Mouse (Mus musculus): ENCODE measurements around the gene Oxsm. TPM values are rescaled to one million over a fixed set of nuclear protein-coding genes. Genes with fewer than 3 reads are reported as not detected.

Oxsm gene
- 16.6 and 18.7 TPM in 2 replicates for polyA plus RNA-seq (2012; rRNA removed)

GRCm38 (mm10) chr14:16249171-16249874 is at the start of gene Oxsm, which contains the start of gene Ngly1:
Oxsm (minus strand) TSS chr14:16249808.
Ngly1 (plus strand) TSS chr14:16249280.
- DNase-seq, result peak; percentile 89
- no peak for TF ChIP-seq CTCF (conservative IDR thresholded peaks at IDR 0.05; ENCODE audit: insufficient read depth, insufficient read length, low read depth, low read length)
- TF ChIP-seq POLR2A (IDR thresholded peaks at IDR 0.05; ENCODE audit: low read depth, low read length), result peak; percentile 78
- H3K4me3 ChIP-seq (ENCODE audit: insufficient read depth, low read depth, low read length), result peak within 1 kb of the TSS; percentile 88
- peaks cover 9% of the 10 kb centered on the region for H3K4me1 ChIP-seq (ENCODE audit: control insufficient read depth, insufficient read depth, low read length)
- H3K36me3 ChIP-seq (ENCODE audit: control insufficient read depth, insufficient read depth, low read length), result no peaks in the 10 kb centered on the region
- no peaks in the 10 kb centered on the region for H3K27me3 ChIP-seq (replicated peaks; ENCODE audit: control insufficient read depth, insufficient read depth, low read length)
- peak within 1 kb of the TSS; percentile 97 for H3K27ac ChIP-seq (ENCODE audit: insufficient read depth, low read depth, low read length)
- WGBS, result under 1% methylated on average over 65 of the region's 65 CpGs

GRCm38 (mm10) chr14:16296816-16297468 is 47.3 kb upstream of the Oxsm start:
- no peak overlapping the region for H3K27ac ChIP-seq (ENCODE audit: insufficient read depth, low read depth, low read length)
- TF ChIP-seq POLR2A (IDR thresholded peaks at IDR 0.05; ENCODE audit: low read depth, low read length) (no peak), CTCF (conservative IDR thresholded peaks at IDR 0.05; ENCODE audit: insufficient read depth, insufficient read length, low read depth, low read length) (no peak)
- WGBS, result 69% methylated on average over 2 of the region's 2 CpGs
- no peaks in the 10 kb centered on the region for H3K27me3 ChIP-seq (replicated peaks; ENCODE audit: control insufficient read depth, insufficient read depth, low read length)
- DNase-seq, result no peak
- no peaks in the 10 kb centered on the region; the same call in none of the 2 replicates for H3K36me3 ChIP-seq (ENCODE audit: control insufficient read depth, insufficient read depth, low read length)
- H3K4me1 ChIP-seq (ENCODE audit: control insufficient read depth, insufficient read depth, low read length), result no peaks in the 10 kb centered on the region
- no peak overlapping the region for H3K4me3 ChIP-seq (ENCODE audit: insufficient read depth, low read depth, low read length)

- 96% methylated on average over 1 of the region's 1 CpGs for WGBS
- H3K4me1 ChIP-seq (ENCODE audit: control insufficient read depth, insufficient read depth, low read length), result no peaks in the 10 kb centered on the region
- H3K36me3 ChIP-seq (ENCODE audit: control insufficient read depth, insufficient read depth, low read length), result no peaks in the 10 kb centered on the region; the same call in 1 of the 2 replicates
- no peak overlapping the region for H3K4me3 ChIP-seq (ENCODE audit: insufficient read depth, low read depth, low read length)
- DNase-seq, result no peak
- no peak overlapping the region for H3K27ac ChIP-seq (ENCODE audit: insufficient read depth, low read depth, low read length)
- TF ChIP-seq POLR2A (IDR thresholded peaks at IDR 0.05; ENCODE audit: low read depth, low read length) (no peak), CTCF (conservative IDR thresholded peaks at IDR 0.05; ENCODE audit: insufficient read depth, insufficient read length, low read depth, low read length) (no peak)
- no peaks in the 10 kb centered on the region for H3K27me3 ChIP-seq (replicated peaks; ENCODE audit: control insufficient read depth, insufficient read depth, low read length)
Measured at GRCm38 (mm10) chr14:16293921-16294320, 44.3 kb upstream of the Oxsm start.

GRCm38 (mm10) chr14:16293015-16293414 is 43.4 kb upstream of the Oxsm start:
- TF ChIP-seq CTCF (conservative IDR thresholded peaks at IDR 0.05; ENCODE audit: insufficient read depth, insufficient read length, low read depth, low read length), result no peak
- TF ChIP-seq POLR2A (IDR thresholded peaks at IDR 0.05; ENCODE audit: low read depth, low read length), result no peak
- H3K4me1 ChIP-seq (ENCODE audit: control insufficient read depth, insufficient read depth, low read length), result no peaks in the 10 kb centered on the region
- no peak overlapping the region for H3K4me3 ChIP-seq (ENCODE audit: insufficient read depth, low read depth, low read length)
- H3K27ac ChIP-seq (ENCODE audit: insufficient read depth, low read depth, low read length), result no peak overlapping the region
- no peaks in the 10 kb centered on the region for H3K27me3 ChIP-seq (replicated peaks; ENCODE audit: control insufficient read depth, insufficient read depth, low read length)
- DNase-seq, result no peak
- H3K36me3 ChIP-seq (ENCODE audit: control insufficient read depth, insufficient read depth, low read length), result no peaks in the 10 kb centered on the region; the same call in 1 of the 2 replicates

- Histone ChIP-seq H3K4me3 (ENCODE audit: insufficient read depth, low read depth, low read length) (no peak overlapping the region), H3K4me1 (ENCODE audit: control insufficient read depth, insufficient read depth, low read length) (no peaks in the 10 kb centered on the region), H3K27me3 (replicated peaks; ENCODE audit: control insufficient read depth, insufficient read depth, low read length) (no peaks in the 10 kb centered on the region), H3K27ac (ENCODE audit: insufficient read depth, low read depth, low read length) (no peak overlapping the region), H3K36me3 (ENCODE audit: control insufficient read depth, insufficient read depth, low read length) (no peaks in the 10 kb centered on the region; the same call in 1 of the 2 replicates)
- DNase-seq, result no peak
- WGBS, result 34% methylated on average over 1 of the region's 1 CpGs
- TF ChIP-seq POLR2A (IDR thresholded peaks at IDR 0.05; ENCODE audit: low read depth, low read length) (no peak), CTCF (conservative IDR thresholded peaks at IDR 0.05; ENCODE audit: insufficient read depth, insufficient read length, low read depth, low read length) (no peak)
Measured at GRCm38 (mm10) chr14:16292371-16292770, 42.8 kb upstream of the Oxsm start.

GRCm38 (mm10) chr14:16283966-16284365 is 34.4 kb upstream of the Oxsm start:
- no peak for DNase-seq
- Histone ChIP-seq H3K4me1 (ENCODE audit: control insufficient read depth, insufficient read depth, low read length) (no peaks in the 10 kb centered on the region), H3K27me3 (replicated peaks; ENCODE audit: control insufficient read depth, insufficient read depth, low read length) (no peaks in the 10 kb centered on the region), H3K36me3 (ENCODE audit: control insufficient read depth, insufficient read depth, low read length) (peaks cover 5% of the 10 kb centered on the region; the same call in 1 of the 2 replicates), H3K27ac (ENCODE audit: insufficient read depth, low read depth, low read length) (no peak overlapping the region), H3K4me3 (ENCODE audit: insufficient read depth, low read depth, low read length) (no peak overlapping the region)
- TF ChIP-seq POLR2A (IDR thresholded peaks at IDR 0.05; ENCODE audit: low read depth, low read length) (no peak), CTCF (conservative IDR thresholded peaks at IDR 0.05; ENCODE audit: insufficient read depth, insufficient read length, low read depth, low read length) (no peak)
- WGBS, result 91% methylated on average over 4 of the region's 4 CpGs

GRCm38 (mm10) chr14:16279196-16279595 is 29.6 kb upstream of the Oxsm start:
- 50% methylated on average over 4 of the region's 4 CpGs for WGBS
- no peak overlapping the region for H3K4me3 ChIP-seq (ENCODE audit: insufficient read depth, low read depth, low read length)
- DNase-seq, result peak; percentile 61
- no peaks in the 10 kb centered on the region for H3K27me3 ChIP-seq (replicated peaks; ENCODE audit: control insufficient read depth, insufficient read depth, low read length)
- TF ChIP-seq POLR2A (IDR thresholded peaks at IDR 0.05; ENCODE audit: low read depth, low read length) (no peak), CTCF (conservative IDR thresholded peaks at IDR 0.05; ENCODE audit: insufficient read depth, insufficient read length, low read depth, low read length) (no peak)
- H3K27ac ChIP-seq (ENCODE audit: insufficient read depth, low read depth, low read length), result no peak overlapping the region
- peaks cover 5% of the 10 kb centered on the region; the same call in 1 of the 2 replicates for H3K36me3 ChIP-seq (ENCODE audit: control insufficient read depth, insufficient read depth, low read length)
- H3K4me1 ChIP-seq (ENCODE audit: control insufficient read depth, insufficient read depth, low read length), result no peaks in the 10 kb centered on the region
